Mouse (Mus musculus) limb, embryonic 11.5 days (tissue): ENCODE measurements at regions not wholly inside any gene's neighbourhood (a gene's known extent, or its start where the extent isn't known, plus 50 kb on each side); places are given as distances from the start of the nearest gene placed in this dataset.

Experiments used
- ATAC-seq: fragments of 200-750 bp; cut with Nextera tagmentation; 2 replicates; pipeline ENCODE4 v1.8.0; 2017; ENCODE audit warnings: low read depth; ENCODE audit not compliant: insufficient number of reproducible peaks, low FRiP score, low TSS enrichment
- DNase-seq: peaks from one replicate; pipeline ENCODE4 v3.0.0-alpha.2; 2015; ENCODE audit warnings: low spot score
- H3K27ac ChIP-seq: fragments of 300-500 bp; sonication (generic); replicated peaks from 2 replicates; pipeline ENCODE4 v1.5.1; 2014; ENCODE audit warnings: low read depth, mild to moderate bottlenecking, low read length
- H3K27me3 ChIP-seq: fragments of 300-500 bp; sonication (generic); 2 replicates; pipeline ENCODE4 v1.6.1; 2014; ENCODE audit warnings: mild to moderate bottlenecking, low read length, mixed read lengths; ENCODE audit not compliant: control insufficient read depth, insufficient read depth
- H3K36me3 ChIP-seq: fragments of 300-500 bp; sonication (generic); 2 replicates; pipeline ENCODE4 v1.6.1; 2014; ENCODE audit warnings: mild to moderate bottlenecking, low read length, moderate library complexity, mixed read lengths; ENCODE audit not compliant: control insufficient read depth, insufficient read depth
- H3K4me1 ChIP-seq: fragments of 300-500 bp; sonication (generic); 2 replicates; pipeline ENCODE4 v1.6.1; 2014; ENCODE audit warnings: low read length, mixed read lengths; ENCODE audit not compliant: control insufficient read depth, insufficient read depth
- H3K4me2 ChIP-seq: fragments of 300-500 bp; sonication (generic); 2 replicates; pipeline ENCODE4 v1.6.1; 2014; ENCODE audit warnings: low read depth, mild to moderate bottlenecking, moderate library complexity; ENCODE audit not compliant: severe bottlenecking
- H3K4me3 ChIP-seq: fragments of 300-500 bp; sonication (generic); 2 replicates; pipeline ENCODE4 v1.5.1; 2014; ENCODE audit warnings: low read depth, low read length
- H3K9ac ChIP-seq: fragments of 300-500 bp; sonication (generic); 2 replicates; pipeline ENCODE4 v1.6.1; 2014; ENCODE audit warnings: mild to moderate bottlenecking, low read length
- H3K9me3 ChIP-seq: fragments of 300-500 bp; sonication (generic); 2 replicates; pipeline ENCODE4 v1.6.1; 2016; ENCODE audit warnings: low read length; ENCODE audit not compliant: control insufficient read depth
- WGBS: fragments of 180-500 bp; shearing (Covaris S2); extraction: QIAGEN DNeasy Blood & Tissue Kit; methylation state at CpG from one replicate; pipeline ENCODE4 v1.1.7; 2014; 5-methylcytosine and 5-hydroxymethylcytosine counted together

- Histone ChIP-seq H3K4me3 (no peak overlapping the region), H3K4me1 (no peaks in the 10 kb centered on the region), H3K9ac (no peak overlapping the region), H3K27ac (no peak overlapping the region), H3K36me3 (no peaks in the 10 kb centered on the region), H3K4me2 (no peak overlapping the region), H3K27me3 (no peaks in the 10 kb centered on the region), H3K9me3 (no peaks in the 10 kb centered on the region)
- DNase-seq = no peak
- WGBS = 76% methylated on average over 1 of the region's 1 CpGs
- no peak for ATAC-seq
Observed at GRCm38 (mm10) chr2:7840612-7841011, 331.2 kb upstream of the Celf2 start.

- H3K4me3 ChIP-seq = no peak overlapping the region
- no peak overlapping the region for H3K9ac ChIP-seq
- no peak overlapping the region for H3K27ac ChIP-seq
- H3K9me3 ChIP-seq = no peaks in the 10 kb centered on the region
- ATAC-seq (no peak), DNase-seq (no peak)
- no peak overlapping the region for H3K4me2 ChIP-seq
- WGBS = 81% methylated on average over 3 of the region's 3 CpGs
- H3K4me1 ChIP-seq = no peaks in the 10 kb centered on the region
- H3K36me3 ChIP-seq = no peaks in the 10 kb centered on the region
- no peaks in the 10 kb centered on the region for H3K27me3 ChIP-seq
Observed at GRCm38 (mm10) chr2:7837877-7838276, 328.5 kb upstream of the Celf2 start.

GRCm38 (mm10) chr2:7831239-7831638 is 321.9 kb upstream of the Celf2 start:
- Histone ChIP-seq H3K36me3 (no peaks in the 10 kb centered on the region), H3K4me1 (no peaks in the 10 kb centered on the region), H3K9me3 (no peaks in the 10 kb centered on the region), H3K27ac (no peak overlapping the region), H3K4me2 (no peak overlapping the region), H3K27me3 (no peaks in the 10 kb centered on the region), H3K9ac (no peak overlapping the region), H3K4me3 (no peak overlapping the region)
- ATAC-seq (no peak), DNase-seq (no peak)
- WGBS = 79% methylated on average over 4 of the region's 4 CpGs

GRCm38 (mm10) chr2:7826272-7826671 is 316.9 kb upstream of the Celf2 start:
- Histone ChIP-seq H3K9me3 (no peaks in the 10 kb centered on the region), H3K27ac (no peak overlapping the region), H3K9ac (no peak overlapping the region), H3K27me3 (no peaks in the 10 kb centered on the region), H3K4me3 (no peak overlapping the region), H3K4me2 (no peak overlapping the region), H3K36me3 (no peaks in the 10 kb centered on the region), H3K4me1 (no peaks in the 10 kb centered on the region)
- 83% methylated on average over 7 of the region's 7 CpGs for WGBS
- ATAC-seq (no peak), DNase-seq (no peak)

- H3K27me3 ChIP-seq = no peaks in the 10 kb centered on the region
- 85% methylated on average over 2 of the region's 2 CpGs for WGBS
- H3K4me2 ChIP-seq = no peak overlapping the region
- H3K9ac ChIP-seq = no peak overlapping the region
- H3K4me1 ChIP-seq = no peaks in the 10 kb centered on the region
- no peaks in the 10 kb centered on the region for H3K36me3 ChIP-seq
- no peak for ATAC-seq
- H3K27ac ChIP-seq = no peak overlapping the region
- no peak for DNase-seq
- no peaks in the 10 kb centered on the region for H3K9me3 ChIP-seq
- no peak overlapping the region for H3K4me3 ChIP-seq
Observed at GRCm38 (mm10) chr2:7796415-7796814, 287.1 kb upstream of the Celf2 start.

- WGBS = 82% methylated on average over 2 of the region's 2 CpGs
- no peak for ATAC-seq
- H3K4me1 ChIP-seq = no peaks in the 10 kb centered on the region
Observed at GRCm38 (mm10) chr2:7792456-7793145, 283.2 kb upstream of the Celf2 start.

GRCm38 (mm10) chr2:7778610-7779009 is 269.2 kb upstream of the Celf2 start:
- DNase-seq = no peak
- 61% methylated on average over 2 of the region's 2 CpGs for WGBS
- Histone ChIP-seq H3K36me3 (no peaks in the 10 kb centered on the region), H3K4me3 (no peak overlapping the region), H3K9ac (no peak overlapping the region), H3K27ac (no peak overlapping the region), H3K27me3 (no peaks in the 10 kb centered on the region), H3K4me1 (no peaks in the 10 kb centered on the region), H3K4me2 (no peak overlapping the region), H3K9me3 (no peaks in the 10 kb centered on the region)
- ATAC-seq = no peak

More at GRCm38 (mm10) chr2:7792456-7793145, 283.2 kb upstream of the Celf2 start:
- no peak overlapping the region for H3K9ac ChIP-seq
- H3K27ac ChIP-seq = no peak overlapping the region
- H3K36me3 ChIP-seq = no peaks in the 10 kb centered on the region
- H3K9me3 ChIP-seq = no peaks in the 10 kb centered on the region
- H3K4me2 ChIP-seq = no peak overlapping the region
- DNase-seq = no peak
- H3K27me3 ChIP-seq = no peaks in the 10 kb centered on the region
- no peak overlapping the region for H3K4me3 ChIP-seq

- Histone ChIP-seq H3K36me3 (no peaks in the 10 kb centered on the region), H3K4me3 (no peak overlapping the region), H3K4me2 (no peak overlapping the region), H3K9me3 (no peaks in the 10 kb centered on the region), H3K9ac (no peak overlapping the region), H3K27ac (no peak overlapping the region), H3K4me1 (no peaks in the 10 kb centered on the region), H3K27me3 (no peaks in the 10 kb centered on the region)
- 69% methylated on average over 8 of the region's 8 CpGs for WGBS
- no peak for DNase-seq
- ATAC-seq = no peak
Observed at GRCm38 (mm10) chr2:7734097-7734730, 224.9 kb upstream of the Celf2 start.
